Mouse (Mus musculus): ENCODE measurements at regions not wholly inside any gene's neighbourhood (a gene's known extent, or its start where the extent isn't known, plus 50 kb on each side); places are given as distances from the start of the nearest gene placed in this dataset.
A peak's percentile ranks its signal among the peaks of the same experiment; 100 is the strongest.

DNA sequence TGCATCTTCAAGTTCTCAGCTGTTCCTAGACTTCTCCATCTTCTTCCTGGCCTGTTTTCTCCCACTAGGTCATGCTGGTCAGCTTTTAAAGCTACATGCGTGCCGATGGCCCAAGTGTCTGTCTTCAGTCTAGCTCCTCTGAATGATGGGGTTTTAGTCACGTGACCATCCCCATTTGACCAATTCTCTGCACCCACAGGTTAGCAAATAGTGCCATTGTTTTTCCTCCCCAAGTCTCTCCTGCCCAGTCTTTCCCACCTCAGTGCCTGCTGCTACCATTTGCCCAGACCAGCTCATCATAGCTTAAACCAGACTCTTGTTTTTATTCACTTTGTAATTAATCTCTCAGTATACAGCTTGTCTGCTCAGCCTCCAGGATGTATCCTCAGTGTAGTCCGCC lies 62.3 kb downstream of the Zfp706 start:
- DNase-seq (ENCODE audit: low spot score) = no peak
- intact Hi-C loops (cut with DNase I) = no loop called here

DNA sequence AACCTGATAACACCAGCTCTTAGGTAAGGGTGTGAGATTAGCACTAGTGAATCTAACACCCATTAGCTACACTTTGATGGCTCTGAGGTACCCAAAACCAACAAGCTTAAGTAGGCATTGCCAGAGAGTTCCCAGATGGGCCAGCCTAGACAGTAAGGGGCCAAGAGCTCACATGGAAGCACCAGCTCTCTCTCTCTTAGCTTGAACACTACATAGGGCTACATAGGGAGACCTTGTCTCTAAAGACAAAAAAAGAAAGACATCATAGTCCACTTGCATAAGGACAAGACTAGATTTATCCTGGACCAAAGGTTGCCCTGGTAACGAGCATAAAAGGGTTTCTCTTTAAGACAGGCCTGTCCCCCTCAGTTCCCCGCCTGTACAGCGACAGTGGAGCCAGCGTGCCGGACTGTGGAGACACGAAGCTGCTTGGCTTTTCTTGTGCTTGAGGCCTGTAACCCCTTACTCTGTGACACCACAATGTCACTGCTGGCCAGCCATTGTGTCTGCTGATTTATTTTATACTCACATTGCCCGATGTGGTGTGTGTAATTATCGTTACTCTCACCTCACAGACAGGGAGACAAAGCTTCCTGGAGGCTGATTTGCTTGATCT lies 62.9 kb downstream of the Zfp706 start:
- intact Hi-C loops (cut with DNase I) = no loop called here
- DNase-seq (ENCODE audit: low spot score) = no peak

DNA sequence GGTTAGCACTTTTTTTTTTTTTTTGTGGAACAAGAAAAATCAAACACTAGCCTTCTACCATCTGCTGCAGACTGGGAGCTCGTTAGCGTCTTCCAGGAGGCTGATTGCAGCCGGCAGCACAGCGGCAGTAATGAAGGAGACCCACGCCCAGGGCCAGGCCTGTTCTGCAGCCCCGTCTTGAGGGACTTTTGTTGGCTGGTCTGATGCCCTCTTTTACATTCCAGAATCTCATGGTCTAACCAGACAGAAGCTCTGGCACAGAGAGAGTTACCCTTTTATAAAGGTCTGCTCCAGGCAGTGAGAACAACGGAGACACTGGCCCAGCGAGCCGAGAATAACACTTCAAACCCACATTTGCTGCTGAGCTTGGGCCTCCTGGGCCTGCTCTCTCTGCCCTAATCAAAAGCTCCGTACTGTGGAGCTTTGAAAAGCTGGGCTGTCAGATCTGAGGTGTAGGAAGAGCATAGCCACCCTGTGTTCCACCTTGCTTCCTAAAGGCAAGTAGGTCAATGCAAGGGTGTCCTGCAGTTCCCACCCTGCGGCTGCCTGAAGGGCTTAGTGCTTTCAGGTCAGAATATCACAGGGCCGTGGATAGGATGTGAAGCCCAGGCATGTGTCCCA lies 64.0 kb downstream of the Zfp706 start:
- intact Hi-C loops (cut with DNase I) = no loop called here
- DNase-seq (ENCODE audit: low spot score) = no peak

DNA sequence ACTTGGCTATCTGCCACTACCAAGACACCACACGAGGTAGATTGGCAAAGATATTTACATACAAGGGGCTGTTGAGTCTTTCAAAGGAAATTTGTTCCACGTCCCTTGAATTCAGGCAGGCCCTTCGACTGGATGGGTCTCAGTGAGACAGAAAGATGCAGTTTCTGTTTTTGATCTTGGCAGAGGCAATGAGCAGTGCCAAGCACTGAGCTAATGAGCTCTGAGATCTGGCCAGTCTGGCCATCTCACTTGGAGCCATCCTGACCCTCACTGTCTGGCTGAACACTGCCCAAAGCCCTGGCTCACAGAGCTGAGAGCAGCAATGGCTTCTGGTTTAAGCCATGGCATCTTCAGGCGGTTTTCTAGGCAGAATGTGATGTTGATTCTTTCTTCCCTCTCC lies 65.3 kb downstream of the Zfp706 start:
- no peak for DNase-seq (ENCODE audit: low spot score)
- intact Hi-C loops (cut with DNase I) = no loop called here

DNA sequence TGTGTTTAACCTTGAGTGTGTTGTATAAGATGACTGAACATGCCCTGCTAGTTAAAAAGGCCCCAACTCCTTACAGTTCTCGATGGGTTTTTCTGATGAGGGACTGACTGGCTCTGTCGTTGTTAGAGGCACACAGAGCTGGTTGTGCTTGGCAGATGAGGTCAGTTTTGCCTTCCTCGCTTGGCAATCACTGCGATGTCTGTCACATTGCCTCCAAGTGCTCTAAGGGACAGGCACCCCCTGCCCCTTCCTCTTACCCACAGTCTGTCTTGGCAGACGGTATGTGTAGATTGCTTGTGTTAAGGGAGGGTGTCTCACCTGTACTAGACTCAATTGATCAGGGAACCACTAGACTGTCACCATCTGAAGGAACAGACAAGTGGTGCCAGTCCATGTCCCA lies 65.8 kb downstream of the Zfp706 start:
- no peak for DNase-seq (ENCODE audit: low spot score)
- intact Hi-C loops (cut with DNase I) = no loop called here

DNA sequence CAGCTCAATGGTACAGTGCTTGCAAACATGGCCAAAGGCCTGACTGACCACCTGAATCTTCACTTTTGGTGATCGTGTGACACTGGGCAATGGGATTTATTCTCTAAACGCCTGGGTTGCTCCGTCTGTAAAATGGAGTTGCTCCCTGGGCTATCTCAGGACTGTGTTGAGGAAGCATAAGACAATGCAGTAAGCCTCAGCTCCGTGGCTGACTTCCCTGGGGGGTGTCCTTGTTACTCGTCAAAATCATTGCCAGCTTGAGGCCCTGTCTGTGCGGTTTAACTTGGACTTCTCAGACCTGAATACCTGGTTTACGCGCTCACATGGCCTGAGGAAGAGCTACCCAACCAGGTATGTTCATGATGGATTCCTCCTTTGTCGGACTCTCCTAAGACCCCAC lies 68.0 kb downstream of the Zfp706 start:
- DNase-seq (ENCODE audit: low spot score) = no peak
- intact Hi-C loops (cut with DNase I) = loop anchor here (2.0 kb wide), 2 partner anchors 65 to 145 kb away; no protein-coding TSS in a partner anchor

DNA sequence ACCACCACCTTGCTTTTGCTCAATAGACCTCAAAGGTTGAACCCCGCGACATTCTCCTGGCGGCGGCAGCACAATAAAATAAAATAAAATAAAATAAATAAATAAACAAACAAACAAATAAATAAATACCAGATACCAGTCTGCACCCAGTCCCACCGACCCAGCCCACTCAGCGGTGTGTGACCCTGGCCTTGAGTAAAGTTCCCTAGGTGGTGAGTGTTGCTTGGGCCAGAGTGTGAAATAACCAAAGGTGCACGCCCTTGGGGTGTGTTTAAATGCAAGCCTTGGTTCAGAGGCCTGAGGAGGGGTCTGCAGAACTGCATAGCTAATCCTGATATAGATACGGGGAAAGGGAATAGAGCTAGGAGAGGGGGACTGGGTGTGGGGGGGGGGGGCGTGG lies 68.4 kb downstream of the Zfp706 start:
- no peak for DNase-seq (ENCODE audit: low spot score)
- intact Hi-C loops (cut with DNase I) = loop anchor here (2.0 kb wide), 2 partner anchors 66 to 144 kb away; no protein-coding TSS in a partner anchor

DNA sequence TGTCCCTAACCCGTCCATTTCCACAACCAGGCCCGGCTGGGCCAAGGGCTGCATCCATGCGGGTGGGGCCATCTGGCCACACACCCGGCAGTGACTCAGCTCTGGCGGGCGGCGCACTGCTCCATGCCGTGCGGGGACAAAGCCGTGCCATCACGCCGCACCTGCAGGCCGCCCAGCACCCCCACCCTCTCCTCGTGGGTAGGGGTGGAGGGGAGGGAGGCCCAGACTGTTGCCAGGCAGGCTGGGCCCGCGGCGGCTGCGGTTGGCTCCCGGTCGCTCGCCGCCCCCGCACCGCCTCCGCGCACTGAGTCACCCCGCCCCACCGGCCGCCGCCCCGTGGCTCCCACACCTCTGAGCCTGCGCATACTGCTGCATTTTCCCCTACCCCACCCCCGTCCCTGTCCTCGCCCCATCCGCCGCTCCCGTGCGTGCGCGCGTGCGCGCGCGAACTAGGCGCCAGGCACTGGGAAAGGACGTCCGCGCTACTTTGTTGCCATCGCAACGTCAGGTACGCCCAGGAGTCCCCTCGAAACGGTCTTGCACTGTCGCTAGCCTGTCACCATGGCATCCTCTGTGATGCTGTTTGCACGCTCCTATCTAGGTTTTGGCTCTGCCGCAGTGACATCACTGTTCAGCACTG lies 68.9 kb downstream of the Zfp706 start:
- intact Hi-C loops (cut with DNase I) = loop anchor here (2.0 kb wide), 2 partner anchors 66 to 144 kb away; no protein-coding TSS in a partner anchor
- DNase-seq (ENCODE audit: low spot score) = peak; percentile 80

DNA sequence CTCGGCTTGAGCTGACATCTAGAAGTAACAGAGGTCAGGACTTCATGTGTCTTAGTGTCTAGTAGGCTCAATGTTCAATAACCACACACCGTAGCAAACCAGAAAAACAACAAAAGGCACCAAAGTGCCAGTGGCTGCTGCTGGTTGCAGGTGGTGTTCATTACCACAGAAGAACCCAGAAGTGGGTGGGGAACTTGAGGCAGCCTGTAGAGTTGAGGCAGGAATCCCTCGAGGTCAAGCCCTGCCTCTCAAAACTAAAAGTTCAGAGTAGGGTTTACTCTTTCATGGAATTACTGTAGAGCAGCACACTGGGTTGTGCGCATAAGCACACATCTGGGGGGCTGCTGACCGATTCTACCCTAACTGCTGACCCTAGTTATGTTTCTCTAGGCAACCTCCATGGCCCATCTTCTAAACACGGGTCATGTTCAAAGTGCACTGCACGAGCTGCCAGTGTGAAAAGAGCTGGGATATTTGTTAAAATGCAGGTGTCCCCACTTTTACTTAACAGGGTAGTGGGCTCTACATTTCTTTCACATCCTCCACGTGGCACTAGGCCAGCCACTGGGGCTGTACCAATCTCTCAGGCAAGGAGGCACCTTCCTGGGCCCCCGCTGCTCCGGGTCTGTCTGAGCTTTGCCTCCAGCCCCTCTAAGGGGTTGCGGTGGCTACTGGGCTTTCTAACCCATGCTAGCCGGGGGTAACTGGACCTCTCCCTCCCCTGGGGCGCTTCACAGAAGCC lies 69.6 kb downstream of the Zfp706 start:
- DNase-seq (ENCODE audit: low spot score) = no peak

DNA sequence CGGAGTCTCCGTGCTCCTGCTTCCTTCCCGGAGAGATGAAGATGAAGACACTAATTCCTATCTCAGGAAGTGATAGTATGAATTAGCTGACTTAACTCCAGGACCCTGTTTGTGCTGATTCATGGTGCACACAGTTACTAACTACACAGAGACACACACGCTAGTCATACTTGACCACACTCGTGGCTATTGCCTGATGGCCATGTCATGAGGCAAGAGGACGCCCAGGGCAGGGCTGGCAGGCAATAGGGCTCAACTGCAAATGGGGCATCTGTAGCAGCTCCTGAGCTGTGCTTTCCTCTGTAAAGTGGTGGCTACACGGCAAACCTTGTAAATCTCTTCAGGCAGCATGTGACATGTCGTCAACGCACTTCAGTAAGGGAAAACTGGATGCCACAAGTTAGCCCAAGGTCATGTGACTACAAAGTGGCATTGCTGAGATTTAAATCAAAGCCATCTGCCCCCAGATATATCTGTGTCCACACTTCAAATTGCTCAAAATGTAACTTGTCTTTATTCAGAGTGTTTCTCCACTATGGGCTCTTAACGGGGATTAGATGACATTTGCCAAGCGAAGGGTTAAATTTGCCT lies 70.4 kb downstream of the Zfp706 start:
- intact Hi-C loops (cut with DNase I) = no loop called here
- DNase-seq (ENCODE audit: low spot score) = no peak

More for the DNA sequence above, 69.6 kb downstream of the Zfp706 start:
- intact Hi-C loops (cut with DNase I) = loop anchor here (2.0 kb wide), 2 partner anchors 67 to 143 kb away; no protein-coding TSS in a partner anchor

DNA sequence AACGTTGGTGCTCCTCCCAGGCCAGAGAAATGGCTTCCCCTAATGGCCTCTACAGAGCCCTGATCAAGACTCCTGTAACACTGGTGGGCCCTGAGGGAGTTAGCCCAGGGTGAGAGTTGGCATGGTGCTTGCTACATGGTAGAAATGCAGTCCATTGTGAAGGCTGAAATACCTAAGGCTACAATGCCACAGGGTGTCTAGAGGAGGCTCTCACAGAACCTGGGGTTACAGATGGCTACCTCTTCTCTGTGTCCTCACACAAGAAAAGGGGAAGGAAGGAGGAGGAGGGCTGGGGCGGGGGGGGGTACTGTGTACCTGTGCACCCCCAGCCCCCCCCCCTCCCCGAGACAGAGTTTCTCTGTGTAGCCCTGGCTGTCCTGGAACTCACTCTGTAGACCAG lies 72.8 kb downstream of the Zfp706 start:
- intact Hi-C loops (cut with DNase I) = no loop called here
- DNase-seq (ENCODE audit: low spot score) = no peak

DNA sequence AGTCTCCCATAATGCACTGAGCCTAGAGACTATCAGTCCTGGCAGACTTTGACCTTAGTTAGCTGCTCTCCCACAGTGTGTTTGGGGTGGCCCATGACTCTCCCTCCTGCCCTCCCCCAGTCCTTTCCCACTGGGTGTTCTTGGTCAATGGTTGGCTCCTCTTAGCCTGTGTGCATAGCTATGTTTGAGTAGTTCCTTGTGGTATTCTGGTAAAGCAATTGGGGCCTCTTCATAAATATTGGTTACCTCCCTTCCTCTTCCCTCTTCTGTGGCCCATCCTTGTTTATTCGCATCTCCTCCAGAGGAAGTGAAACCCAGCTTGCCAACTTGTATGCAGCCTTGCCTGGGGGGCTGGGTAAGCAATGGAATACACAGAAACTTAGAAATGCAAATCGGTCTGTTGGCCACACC lies 74.0 kb downstream of the Zfp706 start:
- intact Hi-C loops (cut with DNase I) = no loop called here
- no peak for DNase-seq (ENCODE audit: low spot score)

DNA sequence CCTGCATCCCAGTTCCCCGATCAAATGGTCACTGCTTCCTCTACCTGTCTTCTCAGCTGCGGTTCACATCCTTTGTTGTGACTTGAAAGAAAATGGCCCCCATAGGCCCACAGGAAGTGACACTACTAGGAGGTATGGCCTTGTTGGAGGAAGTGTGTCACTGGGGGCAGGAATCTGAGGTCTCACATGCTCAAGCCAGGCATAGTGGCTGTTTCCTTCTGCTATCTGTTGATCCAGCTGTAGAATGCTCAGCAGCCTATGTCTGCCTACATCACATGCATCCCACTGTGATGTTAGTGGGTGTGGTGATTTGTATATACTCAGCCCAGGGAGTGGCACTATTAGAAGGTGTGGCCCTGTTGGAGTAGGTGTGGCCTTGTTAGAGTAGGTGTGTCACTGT lies 76.1 kb downstream of the Zfp706 start:
- intact Hi-C loops (cut with DNase I) = no loop called here
- no peak for DNase-seq (ENCODE audit: low spot score)

DNA sequence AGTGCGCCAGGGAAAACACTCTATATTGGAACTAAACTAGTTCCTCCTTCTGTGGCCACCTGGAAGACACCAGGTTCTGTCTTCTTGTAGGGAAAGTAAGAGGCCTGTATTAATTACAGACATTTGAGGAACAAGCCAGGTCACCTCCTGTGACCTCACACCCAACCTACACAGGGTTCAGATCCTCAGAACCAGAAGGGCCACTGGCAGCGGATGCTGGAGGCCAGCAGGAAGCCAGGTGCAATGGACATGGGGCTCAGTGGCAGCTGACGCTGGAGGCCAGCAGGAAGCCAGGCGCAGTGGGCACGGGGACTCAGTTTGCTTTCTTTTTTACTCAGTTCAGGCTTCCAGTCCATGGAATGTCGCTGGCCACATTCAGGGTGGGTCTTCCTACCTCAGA lies 77.1 kb downstream of the Zfp706 start:
- intact Hi-C loops (cut with DNase I) = no loop called here
- DNase-seq (ENCODE audit: low spot score) = no peak

DNA sequence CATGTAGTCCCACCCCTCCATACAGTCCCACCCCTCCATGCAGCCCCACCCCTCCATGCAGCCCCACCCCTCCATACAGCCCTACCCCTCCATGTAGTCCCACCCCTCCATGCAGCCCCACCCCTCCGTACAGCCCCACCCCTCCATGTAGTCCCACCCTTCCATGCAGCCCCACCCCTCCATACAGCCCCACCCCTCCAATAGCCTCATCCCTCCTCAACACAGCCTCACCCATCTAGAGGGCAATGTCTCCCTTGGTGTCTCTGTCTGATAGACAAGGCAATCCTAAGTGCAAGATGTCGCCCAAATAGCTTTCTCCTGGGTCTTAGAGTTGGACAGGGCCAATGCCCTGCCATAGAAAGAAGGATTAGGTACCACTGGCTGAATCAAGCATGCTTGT lies 77.8 kb downstream of the Zfp706 start:
- intact Hi-C loops (cut with DNase I) = no loop called here
- DNase-seq (ENCODE audit: low spot score) = no peak

DNA sequence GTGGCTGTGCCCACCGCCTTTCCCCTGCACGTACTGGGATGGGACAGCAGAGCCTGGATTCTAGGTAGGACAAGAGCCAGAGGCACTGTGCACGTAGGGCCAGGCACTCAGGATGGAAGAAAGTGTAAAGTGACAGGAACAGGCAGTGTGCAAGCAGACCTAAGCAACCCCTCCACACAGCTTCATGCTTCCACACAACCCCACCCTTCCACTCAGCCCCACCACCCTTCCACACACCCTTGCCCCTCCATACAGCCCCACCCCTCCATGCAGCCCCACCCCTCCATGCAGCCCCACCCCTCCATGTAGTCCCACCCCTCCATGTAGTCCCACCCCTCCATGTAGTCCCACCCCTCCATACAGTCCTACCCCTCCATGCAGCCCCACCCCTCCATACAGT lies 78.5 kb downstream of the Zfp706 start:
- intact Hi-C loops (cut with DNase I) = no loop called here
- DNase-seq (ENCODE audit: low spot score) = no peak

DNA sequence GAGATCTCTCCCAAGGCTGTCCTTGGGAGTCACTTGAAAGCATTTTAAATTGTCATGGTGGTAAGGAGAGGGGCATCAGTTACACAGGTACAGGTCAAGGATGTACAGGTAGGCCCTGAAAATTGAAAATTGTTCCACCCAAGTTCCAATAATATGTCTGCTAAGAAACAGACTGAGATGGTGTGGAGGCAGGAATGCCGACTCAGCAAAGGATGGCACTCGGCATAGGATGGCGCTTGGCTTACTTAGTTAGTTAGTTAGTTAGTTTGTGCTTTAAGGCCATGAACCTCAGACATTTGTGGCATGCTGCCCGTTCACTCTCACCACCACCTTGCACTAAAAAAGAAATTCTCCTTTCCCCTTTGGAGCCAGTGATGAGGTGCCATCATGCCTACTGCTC lies 78.9 kb downstream of the Zfp706 start:
- intact Hi-C loops (cut with DNase I) = no loop called here
- no peak for DNase-seq (ENCODE audit: low spot score)

DNA sequence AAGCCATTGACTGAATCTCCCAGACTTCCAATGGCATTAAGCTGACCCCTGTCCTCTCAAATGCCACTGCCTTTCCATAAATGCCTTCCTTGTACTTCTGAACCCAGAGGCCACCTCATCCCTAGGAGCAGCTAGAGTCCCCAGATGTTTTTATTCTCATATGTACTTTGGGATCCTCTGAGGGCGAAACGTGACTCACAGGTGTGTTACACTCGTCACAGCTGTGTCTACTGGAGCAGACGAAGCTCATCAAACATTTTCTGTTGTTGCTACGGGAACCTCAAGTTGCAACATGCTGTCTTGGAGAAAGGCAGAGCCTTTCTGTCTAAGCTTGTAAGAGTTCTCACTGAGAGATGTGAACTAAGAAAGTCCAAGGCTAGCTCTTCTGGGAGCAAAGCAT lies 80.1 kb downstream of the Zfp706 start:
- no peak for DNase-seq (ENCODE audit: low spot score)
- intact Hi-C loops (cut with DNase I) = no loop called here

DNA sequence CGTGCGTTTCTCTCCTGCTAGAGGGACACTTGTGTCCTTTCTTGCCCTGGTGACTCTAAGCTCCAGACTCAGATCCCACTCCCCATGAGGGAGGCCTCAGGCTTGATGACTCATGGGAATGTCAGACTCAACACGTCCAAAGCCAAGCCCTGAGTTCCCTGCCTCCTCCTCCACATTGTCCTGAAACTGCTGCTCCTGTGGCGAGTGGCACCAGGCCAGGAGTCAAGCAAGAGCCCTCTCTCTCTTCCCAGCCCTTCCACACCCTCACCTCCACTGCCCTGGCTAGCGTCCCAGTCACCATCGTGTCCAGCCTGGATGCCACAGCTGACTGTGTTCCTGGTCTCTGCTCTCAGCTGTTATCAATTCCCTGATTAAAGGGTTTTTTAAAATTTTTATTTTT lies 83.4 kb downstream of the Zfp706 start:
- intact Hi-C loops (cut with DNase I) = no loop called here
- no peak for DNase-seq (ENCODE audit: low spot score)

DNA sequence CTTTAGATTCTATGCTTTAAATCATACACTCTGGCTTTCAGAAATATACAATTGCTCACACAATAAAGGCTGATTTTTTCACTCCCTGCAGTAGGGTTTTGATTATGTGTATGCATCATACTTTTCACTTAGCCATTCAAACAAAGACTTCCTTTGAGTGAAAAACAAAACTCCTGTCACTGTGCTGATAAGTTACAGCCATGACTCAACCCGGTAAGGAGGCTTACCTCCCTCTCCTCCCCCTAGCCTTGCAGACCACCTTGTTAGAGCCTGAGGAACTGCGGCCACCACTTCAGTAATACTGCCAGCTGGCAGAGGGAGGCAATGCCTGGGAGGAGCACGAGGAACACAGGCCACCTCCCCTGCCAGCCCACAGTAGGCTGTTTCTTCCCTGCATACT lies 86.2 kb downstream of the Zfp706 start:
- intact Hi-C loops (cut with DNase I) = no loop called here
- no peak for DNase-seq (ENCODE audit: low spot score)
